Mouse (Mus musculus) MEL (cell line): ENCODE data around the gene Fam69a. TPM values are rescaled to one million over a fixed set of nuclear protein-coding genes. Genes with fewer than 3 reads are reported as not detected.

Experiments
- DNase-seq: peaks from one replicate; pipeline ENCODE4 v3.0.0; 2011; ENCODE audit warnings: low read depth, low spot score
- H3K27ac ChIP-seq: 2 replicates; pipeline ENCODE4 v1.5.1; 2012; ENCODE audit warnings: low read depth, mild to moderate bottlenecking, control low read depth, low read length, moderate library complexity; ENCODE audit not compliant: control insufficient read depth
- H3K27me3 ChIP-seq, 2 experiments: fragments of 150-350 bp in 1 of 2; sonication (generic) in 1 of 2; 2 replicates each; pipeline ENCODE4 v1.6.1; 2012; ENCODE audit warnings: low read length in 2 of 2, mild to moderate bottlenecking in 2 of 2, improper control_type of control experiment in 1 of 2, moderate library complexity in 1 of 2; ENCODE audit not compliant: insufficient read depth in 2 of 2, control insufficient read depth in 1 of 2
- H3K36me3 ChIP-seq, 2 experiments: 2 replicates each; pipeline ENCODE4 v1.6.1; 2012 to 2014; ENCODE audit warnings: low read length in 2 of 2, improper control_type of control experiment in 1 of 2, inconsistent platforms in 1 of 2, mild to moderate bottlenecking in 1 of 2; ENCODE audit not compliant: insufficient read depth in 2 of 2, control insufficient read depth in 1 of 2
- H3K4me1 ChIP-seq, 2 experiments: fragments of 150-350 bp in 1 of 2; sonication (generic) in 1 of 2; 2 replicates each; pipeline ENCODE4 v1.6.1; 2012; ENCODE audit warnings: low read length in 2 of 2, improper control_type of control experiment in 1 of 2, mild to moderate bottlenecking in 1 of 2; ENCODE audit not compliant: insufficient read depth in 2 of 2, control insufficient read depth in 1 of 2
- H3K4me3 ChIP-seq, 2 experiments: fragments of 150-350 bp in 1 of 2; sonication (generic) in 1 of 2; 2 replicates each; pipeline ENCODE4 v1.5.1; 2012; ENCODE audit warnings: low read depth in 2 of 2, low read length in 2 of 2, mild to moderate bottlenecking in 2 of 2, moderate library complexity in 2 of 2, control low read depth in 1 of 2, improper control_type of control experiment in 1 of 2; ENCODE audit not compliant: control insufficient read depth in 1 of 2, insufficient read depth in 1 of 2
- H3K79me2 ChIP-seq: 2 replicates; pipeline ENCODE4 v1.6.1; 2012; ENCODE audit warnings: mild to moderate bottlenecking, low read length, moderate library complexity; ENCODE audit not compliant: control insufficient read depth, poor library complexity, insufficient read depth
- H3K9ac ChIP-seq: 2 replicates; pipeline ENCODE4 v1.6.1; 2012; ENCODE audit warnings: low read depth, mild to moderate bottlenecking, control low read depth, low read length, moderate library complexity; ENCODE audit not compliant: control insufficient read depth, poor library complexity, severe bottlenecking
- H3K9me3 ChIP-seq: fragments of 150-350 bp; sonication (generic); replicated peaks from 2 replicates; pipeline ENCODE4 v1.6.1; 2012; ENCODE audit warnings: mild to moderate bottlenecking, low read length, improper control_type of control experiment, moderate library complexity; ENCODE audit not compliant: insufficient read depth
- CHD1 ChIP-seq: IDR thresholded peaks from 2 replicates; pipeline ENCODE4 v1.6.1; 2012; ENCODE audit warnings: low read depth, mild to moderate bottlenecking, inconsistent platforms, low read length, improper control_type of control experiment
- EP300 ChIP-seq, 2 experiments: IDR thresholded peaks; 2 replicates each; pipeline ENCODE4 v1.6.1; 2011; ENCODE audit warnings: improper control_type of control experiment in 2 of 2, low read length in 2 of 2, low read depth in 1 of 2, mild to moderate bottlenecking in 1 of 2
- ETS1 ChIP-seq: IDR thresholded peaks from 2 replicates; pipeline ENCODE4 v1.6.1; 2012; ENCODE audit warnings: low read depth, mild to moderate bottlenecking, inconsistent platforms, low read length, improper control_type of control experiment, moderate library complexity
- GATA1 ChIP-seq: IDR thresholded peaks from 2 replicates; pipeline ENCODE4 v1.6.1; 2011; ENCODE audit warnings: low read depth, low read length, improper control_type of control experiment
- HCFC1 ChIP-seq: IDR thresholded peaks from 2 replicates; pipeline ENCODE4 v1.6.1; 2012; ENCODE audit warnings: low read depth, mild to moderate bottlenecking, inconsistent platforms, low read length, improper control_type of control experiment, moderate library complexity
- JUND ChIP-seq: IDR thresholded peaks from 2 replicates; pipeline ENCODE4 v1.6.1; 2011; ENCODE audit warnings: low read depth, mild to moderate bottlenecking, improper control_type of control experiment, low read length
- MAFK ChIP-seq: IDR thresholded peaks from 2 replicates; pipeline ENCODE4 v1.6.1; 2011; ENCODE audit warnings: low read depth, mild to moderate bottlenecking, low read length, improper control_type of control experiment, borderline replicate concordance
- MEF2A ChIP-seq: IDR thresholded peaks from 2 replicates; pipeline ENCODE4 v1.6.1; 2014; ENCODE audit warnings: low read depth, mild to moderate bottlenecking, inconsistent platforms, low read length, improper control_type of control experiment; ENCODE audit not compliant: poor library complexity, insufficient replicate concordance, severe bottlenecking; ENCODE audit errors: extremely low read depth
- MYB ChIP-seq: IDR thresholded peaks from 2 replicates; pipeline ENCODE4 v1.6.1; 2011; ENCODE audit warnings: mild to moderate bottlenecking, low read depth, low read length, improper control_type of control experiment
- MYC ChIP-seq: IDR thresholded peaks from 2 replicates; pipeline ENCODE4 v1.6.1; 2011; ENCODE audit warnings: low read depth, mild to moderate bottlenecking, low read length, improper control_type of control experiment, moderate library complexity
- NRF1 ChIP-seq: IDR thresholded peaks from 2 replicates; pipeline ENCODE4 v1.6.1; 2014; ENCODE audit warnings: low read depth, mild to moderate bottlenecking, inconsistent platforms, low read length, improper control_type of control experiment, moderate library complexity; ENCODE audit not compliant: poor library complexity, insufficient read depth, severe bottlenecking
- POLR2A ChIP-seq, 2 experiments: IDR thresholded peaks; 2 replicates each; pipeline ENCODE4 v1.6.1; 2011 to 2012; ENCODE audit warnings: low read length in 2 of 2, mild to moderate bottlenecking in 2 of 2, control low read depth in 1 of 2, improper control_type of control experiment in 1 of 2, low read depth in 1 of 2, moderate library complexity in 1 of 2; ENCODE audit not compliant: control insufficient read depth in 1 of 2, insufficient read depth in 1 of 2, poor library complexity in 1 of 2
- POLR2AphosphoS2 ChIP-seq: IDR thresholded peaks from 2 replicates; pipeline ENCODE4 v1.6.1; 2011; ENCODE audit warnings: low read length, improper control_type of control experiment
- RAD21 ChIP-seq: IDR thresholded peaks from 2 replicates; pipeline ENCODE4 v1.6.1; 2011; ENCODE audit warnings: mild to moderate bottlenecking, low read depth, low read length, improper control_type of control experiment
- RCOR1 ChIP-seq: IDR thresholded peaks from 2 replicates; pipeline ENCODE4 v1.6.1; 2012; ENCODE audit warnings: low read depth, mild to moderate bottlenecking, inconsistent platforms, low read length, improper control_type of control experiment
- SIN3A ChIP-seq: IDR thresholded peaks from 2 replicates; pipeline ENCODE4 v1.6.1; 2012; ENCODE audit warnings: low read length, improper control_type of control experiment, inconsistent platforms
- TAL1 ChIP-seq: IDR thresholded peaks from 2 replicates; pipeline ENCODE4 v1.6.1; 2012; ENCODE audit warnings: mild to moderate bottlenecking, inconsistent platforms, low read length, moderate library complexity, mixed read lengths
- TCF12 ChIP-seq: IDR thresholded peaks from 2 replicates; pipeline ENCODE4 v1.6.1; 2014; ENCODE audit warnings: low read depth, mild to moderate bottlenecking, inconsistent platforms, low read length, improper control_type of control experiment, moderate library complexity
- USF1 ChIP-seq: IDR thresholded peaks from 2 replicates; pipeline ENCODE4 v1.6.1; 2014; ENCODE audit warnings: low read depth, mild to moderate bottlenecking, inconsistent platforms, low read length, improper control_type of control experiment, moderate library complexity
- USF2 ChIP-seq, 2 experiments: IDR thresholded peaks; 2 replicates each; pipeline ENCODE4 v1.6.1; 2011 to 2012; ENCODE audit warnings: improper control_type of control experiment in 2 of 2, low read length in 2 of 2, borderline replicate concordance in 1 of 2, inconsistent platforms in 1 of 2, low read depth in 1 of 2, mild to moderate bottlenecking in 1 of 2; ENCODE audit not compliant: insufficient read depth in 1 of 2
- ZC3H11A ChIP-seq: IDR thresholded peaks from 2 replicates; pipeline ENCODE4 v1.6.1; 2012; ENCODE audit warnings: low read depth, mild to moderate bottlenecking, inconsistent platforms, low read length, improper control_type of control experiment
- polyA plus RNA-seq, 2 experiments: library from polyadenylated mRNA; stranded (reverse) in 1 of 2; unstranded in 1 of 2; fragments of >175 nt in 1 of 2; fragments of >200 nt in 1 of 2; gene quantifications; 2 replicates each; pipeline versions ENCODE4 v1.2.1 to v1.2.4; 2012; ENCODE audit warnings: low replicate concordance in 2 of 2, low read depth in 1 of 2; ENCODE audit not compliant: insufficient read length in 2 of 2, insufficient read depth in 1 of 2, missing spikeins in 1 of 2
- total RNA-seq: library from RNA; depleted of rRNA; stranded (reverse); fragments of 300-350 nt; gene quantifications from 2 replicates; pipeline ENCODE4 v1.2.3, GENCODE M21; 2012

The Fam69a gene
- total and polyA plus RNA-seq, 3 experiments = 8.5 to 10.6 TPM; not detected in 1

GRCm38 (mm10) chr5:107904325-107904724, 82.6 kb downstream of the Fam69a start:
- Histone ChIP-seq H3K9me3 (no peaks in the 10 kb centered on the region), H3K27me3 (no peaks in the 10 kb centered on the region), H3K4me1 (peaks cover 2 to 7% of the 10 kb centered on the region in 2 experiments; a peak in 2 of 4 replicates), H3K27ac (no peak overlapping the region), H3K4me3 (no peak overlapping the region), H3K9ac (no peak overlapping the region), H3K36me3 (peaks cover 25 to 43% of the 10 kb centered on the region in 2 experiments), H3K79me2 (peaks cover 37% of the 10 kb centered on the region)
- TF ChIP-seq POLR2AphosphoS2 (peak; percentile 53; the same call in 1 of the 2 replicates), SIN3A (no peak)
- no peak for DNase-seq

GRCm38 (mm10) chr5:107901014-107901615, 85.8 kb downstream of the Fam69a start:
- H3K27me3 ChIP-seq = no peaks in the 10 kb centered on the region
- H3K4me3 ChIP-seq = peak overlapping the region; percentile 76 to 92
- peak; percentile 66 for DNase-seq
- no peaks in the 10 kb centered on the region for H3K9me3 ChIP-seq
- H3K79me2 ChIP-seq = peaks cover 37% of the 10 kb centered on the region
- peak overlapping the region; percentile 99 for H3K9ac ChIP-seq
- peaks cover 21 to 36% of the 10 kb centered on the region in 2 experiments for H3K36me3 ChIP-seq
- TF ChIP-seq POLR2AphosphoS2 (0 out of 2 replicates have a peak, but pooled peaks have one; percentile 36), EP300 (IDR thresholded peaks at IDR 0.05; ENCODE audit: low read depth in 1 of 2, low read length in 2 of 2) (no peak)
- peaks cover 2 to 7% of the 10 kb centered on the region in 2 experiments; a peak in 2 of 4 replicates for H3K4me1 ChIP-seq
- peak overlapping the region; percentile 54 for H3K27ac ChIP-seq

- Histone ChIP-seq H3K27me3 (no peaks in the 10 kb centered on the region), H3K27ac (peak within 1 kb of the TSS; percentile 54), H3K4me3 (peak within 1 kb of the TSS; percentile 76 to 92), H3K4me1 (peaks cover 2 to 7% of the 10 kb centered on the region in 2 experiments; a peak in 2 of 4 replicates), H3K79me2 (peaks cover 37% of the 10 kb centered on the region), H3K36me3 (peaks cover 21 to 35% of the 10 kb centered on the region in 2 experiments), H3K9me3 (no peaks in the 10 kb centered on the region), H3K9ac (peak within 1 kb of the TSS; percentile 99)
- peak; percentile 97 for DNase-seq
- TF ChIP-seq POLR2AphosphoS2 (peak; percentile 93), RCOR1 (no peak), MAFK (no peak), SIN3A (peak; percentile 84), TAL1 (no peak), CHD1 (no peak), ZC3H11A (no peak), NRF1 (peak; percentile 81), POLR2A (IDR thresholded peaks at IDR 0.05; ENCODE audit: control insufficient read depth in 1 of 2, insufficient read depth in 1 of 2, low read depth in 1 of 2, low read length in 2 of 2, poor library complexity in 1 of 2) (peak; percentile 78 to 94), EP300 (IDR thresholded peaks at IDR 0.05; ENCODE audit: low read depth in 1 of 2, low read length in 2 of 2) (peak in 1 of 2 experiments; percentile 36; a peak in 1 of 4 replicates), TCF12 (peak; percentile 89), ETS1 (peak; percentile 23; the same call in 1 of the 2 replicates), USF1 (no peak), MEF2A (no peak), GATA1 (0 out of 2 replicates have a peak, but pooled peaks have one; percentile 4), USF2 (IDR thresholded peaks at IDR 0.05; ENCODE audit: borderline replicate concordance in 1 of 2, insufficient read depth in 1 of 2, low read depth in 1 of 2, low read length in 2 of 2) (no peak), MYB (no peak), MYC (peak; percentile 97), JUND (no peak), HCFC1 (peak; percentile 90), RAD21 (no peak)
These were observed 86.5 kb downstream of the Fam69a start, which contains the start of gene Rpl5 for GRCm38 (mm10) chr5:107900206-107901013. Gene Rpl5, plus strand, starts transcription at chr5:107900502.
